Mouse (Mus musculus) adrenal gland, adult 8-10 months (tissue): ENCODE results near the gene H2al1m. TPM values are rescaled to one million over a fixed set of nuclear protein-coding genes. Genes with fewer than 3 reads are reported as not detected.
"Not testable (repeated sequence)": the region's sequence is repeated elsewhere in the genome, so short reads cannot be mapped to it uniquely, and the experiment has no call there.

Source experiments
- DNase-seq: peaks from one replicate; pipeline ENCODE4 v3.0.0; 2022
- total RNA-seq, 4 experiments: library from RNA; stranded (reverse); gene quantifications; 2 replicates each; pipeline ENCODE4 v1.2.4; 2022

Gene H2al1m
- total RNA-seq, 4 experiments from 2014 or later = not detected

DNA sequence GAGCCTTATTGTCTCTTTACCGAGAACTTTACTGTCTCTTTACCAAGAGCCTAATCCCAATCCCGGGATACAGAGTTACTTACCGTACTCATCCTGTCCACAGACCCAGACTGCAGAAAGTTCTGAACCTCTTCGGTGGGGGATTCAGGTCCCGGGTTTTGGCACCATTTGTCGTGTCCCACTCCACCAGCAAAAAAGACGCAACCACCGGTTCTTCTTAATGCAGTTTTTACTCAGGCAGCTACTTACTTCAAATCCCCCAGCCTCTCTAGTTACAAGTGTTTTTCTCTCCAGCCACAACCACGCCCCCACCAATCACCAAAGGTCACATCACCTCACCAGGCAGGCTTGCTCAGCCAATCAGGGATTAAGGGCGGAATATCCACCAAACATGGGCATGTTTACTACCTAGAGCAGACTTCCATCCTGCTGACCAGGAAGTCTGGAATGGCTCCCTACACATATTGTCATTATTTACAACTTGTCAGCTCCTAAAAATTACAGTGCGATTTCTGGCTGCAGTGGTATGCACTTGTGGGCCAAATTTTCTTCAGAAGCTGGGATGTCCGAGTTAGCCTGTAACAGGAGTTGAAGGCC lies 48.9 kb downstream of the H2al1m start:
- DNase-seq = not testable (repeated sequence)

- peak; percentile 14 for DNase-seq
Measured at GRCm38 (mm10) chrX:9333035-9333434, 49.5 kb downstream of the H2al1m start.

Other genes with a start within 250 kb of the H2al1m start
- not detected for gene Fthl17f, start 220.7 kb upstream of the H2al1m start, total RNA-seq
- not detected for gene 4930402K13Rik, start 179.2 kb upstream of the H2al1m start, total RNA-seq
- 1 to 10 TPM; 2.3 to 4.9 (median 3.8) TPM for gene Lancl3, start 83.9 kb upstream of the H2al1m start, total RNA-seq
- gene Gm14862, start 26.9 kb upstream of the H2al1m start, total RNA-seq = not detected
- gene Xk, start 11.0 kb upstream of the H2al1m start, total RNA-seq = 1 to 10 TPM; 2.5 to 2.7 (median 2.5) TPM
- not detected for gene H2al1k, start 66.9 kb downstream of the H2al1m start, total RNA-seq
- 10 to 100 TPM; 22.3 to 30.8 (median 27.1) TPM for gene Cybb, start 204.0 kb downstream of the H2al1m start, total RNA-seq